Mouse (Mus musculus): ENCODE results near the gene Zfp599. TPM values are rescaled to one million over a fixed set of nuclear protein-coding genes. Genes with fewer than 3 reads are reported as not detected.
"Not testable (repeated sequence)": the region's sequence is repeated elsewhere in the genome, so short reads cannot be mapped to it uniquely, and the experiment has no call there.

The Zfp599 gene
- polyA plus RNA-seq (2012; rRNA removed): 0.35 and 0.63 TPM in 2 replicates
- 1.5 and 1.9 TPM in 2 replicates for polyA plus RNA-seq (2014; fragmentation: Nextera tagmentation; extraction: Ambion mirVana)

- Histone ChIP-seq H3K4me1 (replicated peaks; ENCODE audit: control insufficient read depth in 2 of 2, insufficient read depth in 2 of 2, low read length in 1 of 2) (peaks cover 0 to 5% of the 10 kb centered on the region in 2 experiments; a peak in 3 of 4 replicates), H3K27me3 (ENCODE audit: control insufficient read depth, insufficient read depth, low read length) (no peaks in the 10 kb centered on the region), H3K4me3 (ENCODE audit: insufficient read depth in 1 of 2, low read depth in 2 of 2, low read length in 2 of 2) (peak within 1 kb of the TSS; percentile 76 to 81), H3K4me2 (ENCODE audit: low read depth) (peak within 1 kb of the TSS; percentile 75), H3K27ac (no peak within 1 kb of the TSS), H3K9ac (replicated peaks) (peak within 1 kb of the TSS; percentile 75), H3K36me3 (replicated peaks; ENCODE audit: control insufficient read depth, insufficient read depth, low read depth) (no peaks in the 10 kb centered on the region; the same call in 1 of the 2 replicates), H3K9me3 (ENCODE audit: control insufficient read depth, low read length) (no peaks in the 10 kb centered on the region)
- under 1% methylated on average over 35 of the region's 35 CpGs for WGBS (ENCODE audit: insufficient replicate concordance)
- peak; percentile 97 for ATAC-seq (ENCODE audit: insufficient read depth)
- TF ChIP-seq CTCF (IDR thresholded peaks at IDR 0.05; ENCODE audit: low read depth) (no peak), EP300 (IDR thresholded peaks at IDR 0.05; ENCODE audit: low read depth) (no peak)
- peak; percentile 71 to 76 (median 75) for DNase-seq (ENCODE audit: low read depth in 3 of 3, low spot score in 3 of 3)
Observed at GRCm38 (mm10) chr9:22259184-22260091, at the start of gene Zfp599. Gene Zfp599, minus strand, starts transcription at chr9:22259895.

GRCm38 (mm10) chr9:22307920-22308262 is 48.2 kb upstream of the Zfp599 start:
- Histone ChIP-seq H3K4me3 (ENCODE audit: insufficient read depth in 1 of 2, low read depth in 2 of 2, low read length in 2 of 2) (peak overlapping the region; percentile 69 to 81), H3K9ac (replicated peaks) (peak overlapping the region; percentile 74), H3K4me2 (ENCODE audit: low read depth) (peak overlapping the region; percentile 85)
- not testable (repeated sequence) for H3K36me3 ChIP-seq (replicated peaks; ENCODE audit: control insufficient read depth, insufficient read depth, low read depth); DNase-seq (ENCODE audit: low read depth in 3 of 3, low spot score in 3 of 3); H3K27me3 ChIP-seq (ENCODE audit: control insufficient read depth, insufficient read depth, low read length); H3K9me3 ChIP-seq (ENCODE audit: control insufficient read depth, low read length); H3K4me1 ChIP-seq (replicated peaks; ENCODE audit: control insufficient read depth in 2 of 2, insufficient read depth in 2 of 2, low read length in 1 of 2); H3K27ac ChIP-seq
- ATAC-seq (ENCODE audit: insufficient read depth): peak; percentile 56
- 9% methylated on average over 9 of the region's 9 CpGs for WGBS (ENCODE audit: insufficient replicate concordance)

- peak; percentile 82 to 88 (median 87) for DNase-seq (ENCODE audit: low read depth in 3 of 3, low spot score in 3 of 3)
- peak within 1 kb of the TSS; percentile 69 to 81 for H3K4me3 ChIP-seq (ENCODE audit: insufficient read depth in 1 of 2, low read depth in 2 of 2, low read length in 2 of 2)
- no peaks in the 10 kb centered on the region for H3K9me3 ChIP-seq (ENCODE audit: control insufficient read depth, low read length)
- H3K4me2 ChIP-seq (ENCODE audit: low read depth): peak within 1 kb of the TSS; percentile 85
- TF ChIP-seq CTCF (IDR thresholded peaks at IDR 0.05; ENCODE audit: low read depth) (no peak), EP300 (IDR thresholded peaks at IDR 0.05; ENCODE audit: low read depth) (no peak)
- peak; percentile 97 for ATAC-seq (ENCODE audit: insufficient read depth)
- H3K9ac ChIP-seq (replicated peaks): peak within 1 kb of the TSS; percentile 74
- no peaks in the 10 kb centered on the region for H3K27me3 ChIP-seq (ENCODE audit: control insufficient read depth, insufficient read depth, low read length)
- no peaks in the 10 kb centered on the region for H3K36me3 ChIP-seq (replicated peaks; ENCODE audit: control insufficient read depth, insufficient read depth, low read depth)
- H3K4me1 ChIP-seq (replicated peaks; ENCODE audit: control insufficient read depth in 2 of 2, insufficient read depth in 2 of 2, low read length in 1 of 2): 0 out of 4 replicates have a peak, but pooled peaks cover 0 to 3% of the 10 kb centered on the region in 2 experiments
- WGBS (ENCODE audit: insufficient replicate concordance): under 1% methylated on average over 56 of the region's 56 CpGs
- H3K27ac ChIP-seq: no peak within 1 kb of the TSS
Observed at GRCm38 (mm10) chr9:22307156-22307919, 47.6 kb upstream of the Zfp599 start, which contains the start of gene Zfp810. Gene Zfp810, minus strand, starts transcription at chr9:22307648.

GRCm38 (mm10) chr9:22306726-22307125 is 47.0 kb upstream of the Zfp599 start:
- TF ChIP-seq EP300 (IDR thresholded peaks at IDR 0.05; ENCODE audit: low read depth) (no peak), CTCF (IDR thresholded peaks at IDR 0.05; ENCODE audit: low read depth) (no peak)
- no peak overlapping the region for H3K27ac ChIP-seq
- no peaks in the 10 kb centered on the region for H3K36me3 ChIP-seq (replicated peaks; ENCODE audit: control insufficient read depth, insufficient read depth, low read depth)
- H3K4me1 ChIP-seq (replicated peaks; ENCODE audit: control insufficient read depth in 2 of 2, insufficient read depth in 2 of 2, low read length in 1 of 2): 0 out of 4 replicates have a peak, but pooled peaks cover 0 to 3% of the 10 kb centered on the region in 2 experiments
- H3K27me3 ChIP-seq (ENCODE audit: control insufficient read depth, insufficient read depth, low read length): no peaks in the 10 kb centered on the region
- ATAC-seq (ENCODE audit: insufficient read depth): no peak
- WGBS (ENCODE audit: insufficient replicate concordance): 23% methylated on average over 6 of the region's 6 CpGs
- peak overlapping the region; percentile 69 to 81 for H3K4me3 ChIP-seq (ENCODE audit: insufficient read depth in 1 of 2, low read depth in 2 of 2, low read length in 2 of 2)
- no peak for DNase-seq (ENCODE audit: low read depth in 3 of 3, low spot score in 3 of 3)
- H3K4me2 ChIP-seq (ENCODE audit: low read depth): peak overlapping the region; percentile 85
- peak overlapping the region; percentile 74 for H3K9ac ChIP-seq (replicated peaks)
- H3K9me3 ChIP-seq (ENCODE audit: control insufficient read depth, low read length): no peaks in the 10 kb centered on the region
